Mouse (Mus musculus) left cerebral cortex, postnatal 10 days (tissue): ENCODE measurements around the gene Zfp282. TPM values are rescaled to one million over a fixed set of nuclear protein-coding genes. Genes with fewer than 3 reads are reported as not detected.

Source experiments
- DNase-seq, 2 experiments: peaks; one replicate each; pipeline ENCODE4 v3.0.0; 2021 to 2022; ENCODE audit warnings: low spot score in 2 of 2, mixed read lengths in 1 of 2; ENCODE audit errors: extremely low spot score in 1 of 2
- intact Hi-C: fragments of 180-260 bp; cut with DNase I; formaldehyde crosslinking; loops from one replicate; pipeline ENCODE4 v1.15.1; 2025
- total RNA-seq, 2 experiments: library from RNA; stranded (reverse); gene quantifications; 2 replicates each; pipeline ENCODE4 v1.2.3; 2021

Gene Zfp282
- total RNA-seq, 2 experiments from 2014 or later, result 26.6 to 28.1 TPM

DNA sequence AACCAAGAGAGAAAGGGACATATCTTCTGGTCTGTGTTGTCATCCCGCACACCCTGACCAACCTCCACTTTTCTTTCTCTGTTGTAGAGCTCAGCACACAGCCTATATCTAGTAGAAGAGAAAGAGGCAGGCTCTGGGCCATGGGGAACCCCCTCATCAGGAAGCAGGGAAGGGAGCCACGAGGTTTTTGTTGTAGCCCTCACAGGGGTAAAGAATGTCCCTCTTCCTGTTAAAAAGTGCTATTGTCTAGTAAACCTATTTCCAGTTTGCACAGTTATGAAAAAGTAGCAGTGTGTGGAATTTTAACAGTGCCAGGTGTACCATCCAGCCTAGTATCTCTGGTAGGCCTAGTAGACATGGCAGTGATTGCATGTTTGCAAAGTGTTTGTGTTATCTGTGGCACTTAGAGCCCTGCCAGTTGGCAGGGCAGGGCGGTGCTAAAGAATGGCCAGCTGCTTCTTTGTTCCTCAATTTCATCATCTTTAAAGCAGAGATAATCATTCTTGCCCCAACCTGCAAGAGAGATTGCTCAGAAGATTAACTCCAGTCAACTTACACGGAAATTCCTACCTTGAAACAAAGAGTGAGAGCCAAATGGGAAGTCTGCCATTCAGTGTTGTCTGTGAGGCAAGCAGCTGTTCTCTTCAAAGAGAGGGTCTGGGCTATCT lies 2.2 kb downstream of the Zfp282 start:
- DNase-seq, result no peak
- intact Hi-C loops, result loop anchor here (5.0 kb wide), 1 partner anchor 42 kb away; the partner anchor contains the start of gene Zfp398

- no peak for DNase-seq
- intact Hi-C loops, result no loop called here
These were observed 3.2 kb downstream of the Zfp282 start for GRCm38 (mm10) chr6:47880166-47880565.

- intact Hi-C loops, result no loop called here
- no peak for DNase-seq
These were observed 11.9 kb downstream of the Zfp282 start for GRCm38 (mm10) chr6:47888812-47889383.

DNA sequence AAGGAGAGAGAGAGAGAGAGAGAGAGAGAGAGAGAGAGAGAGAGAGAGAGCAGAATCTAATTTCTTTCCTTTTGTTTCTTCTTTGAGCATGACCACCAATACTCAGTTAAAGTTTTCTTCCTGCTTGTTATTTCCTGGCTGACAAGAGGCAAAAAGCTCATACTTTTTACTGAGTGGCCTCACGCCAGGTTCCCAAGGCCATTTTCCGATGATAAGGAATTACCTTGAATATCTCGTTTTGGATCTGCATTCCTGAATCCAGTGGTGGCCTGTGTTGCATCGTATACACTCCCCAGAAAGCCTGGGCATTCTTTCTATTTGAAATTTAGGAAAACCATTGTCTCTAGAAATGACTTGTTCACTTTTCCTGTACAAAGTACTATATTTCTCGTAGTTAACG lies 22.4 kb downstream of the Zfp282 start:
- intact Hi-C loops, result no loop called here
- no peak for DNase-seq

DNA sequence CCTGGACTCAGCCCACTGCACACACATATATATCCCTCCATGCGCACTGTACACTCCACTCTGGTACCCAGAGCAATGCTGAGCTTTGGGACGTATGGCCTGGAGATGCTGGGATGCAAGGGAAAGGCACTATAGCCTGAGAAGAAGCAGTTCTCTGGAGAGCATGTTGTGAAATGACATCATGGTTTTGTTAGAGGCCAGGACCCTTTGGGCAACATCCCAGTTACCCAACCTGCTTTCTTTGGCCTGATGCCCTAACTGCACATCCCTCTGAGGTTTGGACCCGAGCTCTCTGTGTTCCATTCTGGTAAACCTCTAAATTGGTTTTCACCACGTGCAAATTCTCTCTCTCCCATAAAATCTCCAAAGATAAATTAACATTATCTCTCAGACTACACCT lies 26.6 kb downstream of the Zfp282 start:
- intact Hi-C loops, result no loop called here
- DNase-seq, result no peak

DNA sequence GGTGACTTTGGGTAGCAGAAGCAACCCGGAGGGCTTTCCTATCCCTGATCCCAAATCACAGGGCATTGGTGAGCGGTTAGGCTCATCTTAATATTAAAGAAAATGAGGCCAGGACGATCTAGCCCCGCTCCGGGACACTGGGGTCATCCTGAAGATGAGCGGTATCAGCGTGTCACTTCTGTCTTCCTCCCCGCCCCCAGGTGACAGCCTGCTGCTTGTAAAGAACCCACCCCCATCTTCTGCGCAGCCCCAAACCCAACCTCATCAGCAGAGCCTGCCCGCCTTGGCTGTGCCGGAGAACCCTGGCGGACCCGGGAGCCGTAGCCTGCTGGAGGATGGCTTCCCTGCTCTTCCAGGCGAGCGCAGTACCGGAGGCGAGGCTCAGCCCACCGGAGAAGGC lies 27.4 kb downstream of the Zfp282 start:
- DNase-seq, result peak in 1 of 2 experiments; percentile 25
- intact Hi-C loops, result no loop called here

DNA sequence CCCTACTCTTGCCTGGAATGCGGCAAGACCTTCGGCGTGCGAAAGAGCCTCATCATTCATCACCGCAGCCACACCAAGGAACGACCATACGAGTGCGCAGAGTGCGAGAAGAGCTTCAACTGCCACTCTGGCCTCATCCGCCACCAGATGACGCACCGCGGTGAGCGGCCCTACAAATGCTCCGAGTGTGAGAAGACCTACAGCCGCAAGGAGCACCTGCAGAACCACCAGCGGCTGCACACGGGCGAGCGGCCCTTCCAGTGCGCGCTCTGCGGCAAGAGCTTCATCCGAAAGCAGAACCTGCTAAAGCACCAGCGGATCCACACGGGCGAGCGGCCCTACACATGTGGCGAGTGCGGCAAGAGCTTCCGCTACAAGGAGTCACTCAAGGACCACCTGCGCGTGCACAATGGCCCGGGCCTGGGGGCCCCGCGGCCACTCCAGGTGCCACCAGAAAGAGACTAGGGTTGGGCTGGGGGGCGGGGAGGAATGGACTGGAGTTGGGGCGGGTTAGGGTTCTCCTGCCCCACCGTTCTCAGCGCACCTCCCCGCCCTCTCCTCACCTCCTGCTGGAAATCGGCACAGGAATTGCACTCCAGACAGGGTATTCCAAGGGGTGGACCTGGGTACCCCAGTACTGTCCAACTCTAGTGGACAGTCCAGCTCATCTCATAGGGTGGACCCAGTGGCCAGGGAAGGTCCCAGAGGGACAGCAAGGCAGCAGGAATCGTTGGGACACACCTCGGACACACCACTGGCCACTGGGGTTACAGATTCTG lies 28.1 kb downstream of the Zfp282 start:
- intact Hi-C loops, result no loop called here
- no peak for DNase-seq

DNA sequence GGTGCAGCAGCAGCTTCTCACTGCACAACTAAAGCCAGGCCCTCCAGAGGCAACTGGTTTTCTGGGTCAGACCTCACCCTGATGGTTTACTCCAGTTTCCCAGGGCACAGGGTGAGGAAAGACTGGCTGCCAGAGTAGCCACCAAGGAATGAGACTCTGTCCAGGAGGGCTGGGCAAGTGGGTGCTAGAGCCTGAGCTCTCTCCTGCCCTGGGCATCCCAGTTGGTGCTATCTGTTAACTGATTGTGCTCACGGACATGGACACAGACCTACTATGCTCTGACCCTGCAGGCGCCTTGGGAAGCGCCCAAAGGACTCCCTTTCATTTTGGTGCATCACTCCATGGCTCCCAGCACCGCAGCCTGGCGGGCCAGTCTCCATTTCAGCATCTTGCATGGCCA lies 29.3 kb downstream of the Zfp282 start:
- no peak for DNase-seq
- intact Hi-C loops, result no loop called here

DNA sequence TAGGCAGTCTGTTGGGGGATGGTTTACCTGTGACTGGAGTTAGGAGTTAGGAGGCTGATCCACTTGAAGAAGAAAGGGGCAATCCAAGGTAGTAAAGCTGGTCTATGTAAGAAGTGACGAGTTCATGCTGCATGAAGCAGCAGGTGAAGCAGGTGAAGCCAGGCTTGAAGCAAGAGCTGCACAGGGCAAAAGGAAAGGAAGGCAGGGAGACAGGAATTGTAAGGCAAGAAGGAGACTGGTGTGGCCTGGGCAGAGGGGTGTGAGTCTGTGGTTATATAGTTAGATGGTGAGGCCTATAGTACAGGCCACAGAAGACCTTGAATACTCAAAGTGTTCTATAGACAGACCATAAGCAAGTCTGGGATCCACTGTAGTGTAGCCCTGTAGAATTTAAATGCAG lies 32.0 kb downstream of the Zfp282 start:
- intact Hi-C loops, result no loop called here
- DNase-seq, result no peak

- no peak for DNase-seq
- intact Hi-C loops, result no loop called here
These were observed 34.6 kb downstream of the Zfp282 start for GRCm38 (mm10) chr6:47911650-47912049.

- no peak for DNase-seq
- intact Hi-C loops, result no loop called here
These were observed 36.0 kb downstream of the Zfp282 start for GRCm38 (mm10) chr6:47912991-47913390.

DNA sequence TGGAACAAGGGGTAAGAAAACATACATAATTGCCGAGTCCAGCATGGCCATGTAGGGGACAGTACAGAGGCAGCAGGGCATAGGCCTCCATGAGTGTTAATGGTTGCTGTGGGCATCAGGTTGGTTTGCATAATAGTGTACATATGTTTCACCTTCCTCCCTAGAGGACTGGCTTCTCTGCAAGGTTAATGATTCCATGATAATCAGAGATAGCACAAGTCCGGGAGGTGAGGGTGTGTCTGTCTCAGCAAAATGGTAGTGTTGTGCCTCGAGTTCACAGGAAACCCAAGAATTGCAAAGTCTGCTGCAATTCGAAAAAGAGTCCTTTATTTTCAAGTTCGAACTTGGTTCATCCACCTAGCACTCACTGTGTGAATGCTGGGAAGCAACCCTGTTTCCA lies 40.0 kb downstream of the Zfp282 start:
- intact Hi-C loops, result no loop called here
- no peak for DNase-seq

GRCm38 (mm10) chr6:47918768-47919274 lies 41.8 kb downstream of the Zfp282 start:
- intact Hi-C loops, result no loop called here
- DNase-seq, result no peak

DNA sequence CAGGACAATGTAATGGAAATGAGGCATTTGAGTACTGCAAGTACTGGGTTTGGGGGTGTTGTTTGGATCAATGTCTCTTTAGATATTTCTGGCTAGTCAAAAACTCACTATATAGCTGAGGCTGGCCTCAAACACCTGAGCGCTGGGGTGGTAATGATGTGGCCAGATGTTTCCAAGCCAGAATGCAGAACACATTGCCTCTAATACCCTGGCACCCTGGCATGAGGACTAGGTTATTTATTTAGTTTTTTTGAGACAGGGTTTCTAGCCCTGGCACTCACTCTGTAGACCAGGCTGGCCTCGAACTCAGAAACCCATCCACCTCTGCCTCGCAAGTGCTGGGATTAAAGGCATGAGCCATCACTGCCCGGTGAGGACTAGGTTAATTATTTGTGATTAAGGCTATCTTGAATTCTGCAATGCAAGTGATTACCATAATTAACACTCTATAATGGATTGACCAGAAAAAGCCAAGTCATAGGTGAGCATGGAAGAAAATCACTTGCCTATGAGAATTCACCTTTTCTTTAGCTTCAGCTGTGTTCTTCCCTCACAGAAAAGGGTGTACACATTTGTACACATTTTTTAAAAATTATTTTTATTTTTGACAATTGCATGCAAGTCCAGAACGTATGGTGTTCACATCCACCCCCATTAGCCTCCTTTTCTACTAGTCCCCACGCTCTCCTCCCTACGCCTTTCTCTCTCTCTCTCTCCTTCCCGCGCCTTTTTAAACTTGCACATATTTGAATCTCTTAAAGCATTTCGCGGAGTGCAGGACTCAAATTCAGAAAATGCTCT lies 42.8 kb downstream of the Zfp282 start:
- intact Hi-C loops, result no loop called here
- no peak for DNase-seq

- DNase-seq, result peak; percentile 85 to 94
- intact Hi-C loops, result no loop called here
These were observed 43.7 kb downstream of the Zfp282 start, which contains the start of gene Zfp212 for GRCm38 (mm10) chr6:47920447-47921340. Gene Zfp212 (plus strand): TSS chr6:47920476.

DNA sequence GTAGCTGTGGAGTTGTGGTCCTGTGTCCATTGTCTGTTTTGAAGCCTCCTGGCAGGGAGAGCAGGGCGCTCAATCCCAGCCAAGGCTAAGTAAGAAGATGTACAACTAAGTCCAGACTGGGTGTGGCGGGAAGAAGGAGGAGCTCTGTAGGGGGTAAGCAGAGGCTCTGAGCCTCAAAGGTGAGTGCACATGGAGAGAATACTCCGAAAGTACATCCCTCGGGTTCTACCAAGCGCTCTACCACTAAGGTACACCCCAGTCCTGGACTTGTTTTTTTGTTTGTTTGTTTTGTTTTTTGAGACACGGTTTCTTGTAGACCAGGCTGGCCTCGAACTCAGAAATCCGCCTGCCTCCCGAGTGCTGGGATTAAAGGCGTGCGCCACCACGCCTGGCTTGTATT lies 65.5 kb downstream of the Zfp282 start:
- intact Hi-C loops, result no loop called here
- DNase-seq, result no peak

- DNase-seq, result peak; percentile 22 to 79
- intact Hi-C loops, result no loop called here
These were observed 66.2 kb downstream of the Zfp282 start for GRCm38 (mm10) chr6:47943021-47943691.

GRCm38 (mm10) chr6:47943721-47944120 lies 66.7 kb downstream of the Zfp282 start:
- intact Hi-C loops, result no loop called here
- DNase-seq, result no peak
